Comparison of ENCODE assay signal across 9 mouse cellular contexts in genomic region chr14:103012563-103013150, GRCm38 (mm10). TPM values are rescaled to one million over a fixed set of nuclear protein-coding genes. Genes with fewer than 3 reads are reported as not detected.
DNase-seq lines count a peak whose midpoint lies in the region; ATAC-seq lines count a peak whose summit lies in the region.
"Had no signal": no experiment of that assay in that cellular context is flagged by ENCODE, and none has a peak within 500 bp of the region (broad histone marks: within the 10 kb centered on the region; RNA-seq: fewer than 3 reads in every experiment).

No protein-coding gene starts in this region.

- no peaks in the 10 kb centered on the region for H3K27me3 ChIP-seq in embryonic facial prominence, embryonic 15.5 days
- no peaks in the 10 kb centered on the region for H3K27me3 ChIP-seq in heart, embryonic 16.5 days (ENCODE audit: control insufficient read depth, insufficient read depth, low read length)
- H3K27me3 ChIP-seq in liver, embryonic 12.5 days (replicated peaks), result no peaks in the 10 kb centered on the region

- peak; percentile 51 to 64 for DNase-seq in adrenal gland, postnatal 36 days
- DNase-seq in kidney, postnatal 14 days, result peak; percentile 64
- DNase-seq in naive thymus-derived CD4-positive, alpha-beta T cell, adult 2 months (ENCODE audit: low read depth), result peak; percentile 76
- peak; percentile 54 to 73 for DNase-seq in spleen, postnatal 4 days (ENCODE audit: low spot score in 2 of 2)

- H3K36me3 ChIP-seq in embryonic facial prominence, embryonic 15.5 days, result no peaks in the 10 kb centered on the region
- H3K36me3 ChIP-seq in heart, embryonic 16.5 days (ENCODE audit: control insufficient read depth, insufficient read depth), result no peaks in the 10 kb centered on the region
- no peaks in the 10 kb centered on the region for H3K36me3 ChIP-seq in liver, embryonic 12.5 days

- H3K4me1 ChIP-seq in embryonic facial prominence, embryonic 15.5 days, result peaks cover 4% of the 10 kb centered on the region; the same call in 1 of the 2 replicates
- no peaks in the 10 kb centered on the region; the same call in 1 of the 2 replicates for H3K4me1 ChIP-seq in heart, embryonic 16.5 days (ENCODE audit: control insufficient read depth, insufficient read depth, low read length)
- H3K4me1 ChIP-seq in liver, embryonic 12.5 days, result no peaks in the 10 kb centered on the region; the same call in 1 of the 2 replicates

- ATAC-seq in CD4-positive, CD25-positive, alpha-beta regulatory T cell, adult 4 months, result peak; percentile 81
- peak; percentile 85 for ATAC-seq in embryonic facial prominence, embryonic 15.5 days (ENCODE audit: insufficient number of reproducible peaks, low FRiP score, low TSS enrichment, low read depth)
- ATAC-seq in heart, embryonic 16.5 days (replicated peaks; ENCODE audit: extremely low read depth, insufficient read depth, low FRiP score), result peak; percentile 83
- ATAC-seq in liver, embryonic 12.5 days, result peak; percentile 83

- H3K9me3 ChIP-seq in embryonic facial prominence, embryonic 15.5 days (replicated peaks), result no peaks in the 10 kb centered on the region
- H3K9me3 ChIP-seq in heart, embryonic 16.5 days (replicated peaks; ENCODE audit: control insufficient read depth, low read length), result no peaks in the 10 kb centered on the region
- H3K9me3 ChIP-seq in liver, embryonic 12.5 days (replicated peaks), result no peaks in the 10 kb centered on the region

- WGBS in embryonic facial prominence, embryonic 15.5 days, result 18% methylated on average over 4 of the region's 4 CpGs
- WGBS in heart, embryonic 16.5 days, result 26% methylated on average over 4 of the region's 4 CpGs
- 15% methylated on average over 4 of the region's 4 CpGs for WGBS in liver, embryonic 12.5 days (ENCODE audit: insufficient replicate concordance)

- no peak overlapping the region for H3K9ac ChIP-seq in embryonic facial prominence, embryonic 15.5 days
- H3K9ac ChIP-seq in heart, embryonic 16.5 days (ENCODE audit: low read length), result 0 out of 2 replicates have a peak overlapping the region, but pooled peaks have one; percentile 17
- H3K9ac ChIP-seq in liver, embryonic 12.5 days, result no peak overlapping the region

- no peak overlapping the region for H3K27ac ChIP-seq in embryonic facial prominence, embryonic 15.5 days (replicated peaks)
- no peak overlapping the region for H3K27ac ChIP-seq in heart, embryonic 16.5 days (ENCODE audit: low read length)
- no peak overlapping the region for H3K27ac ChIP-seq in liver, embryonic 12.5 days

- H3K4me3 ChIP-seq in embryonic facial prominence, embryonic 15.5 days (replicated peaks), result no peak overlapping the region
- H3K4me3 ChIP-seq in heart, embryonic 16.5 days (ENCODE audit: low read length), result no peak overlapping the region
- H3K4me3 ChIP-seq in liver, embryonic 12.5 days, result no peak overlapping the region
- H3K4me3 ChIP-seq: erythroblast, embryonic 14.5 days had no signal

- no peak overlapping the region for H3K4me2 ChIP-seq in embryonic facial prominence, embryonic 15.5 days (replicated peaks)
- H3K4me2 ChIP-seq in heart, embryonic 16.5 days (ENCODE audit: low read depth, low read length), result 0 out of 2 replicates have a peak overlapping the region, but pooled peaks have one; percentile 22
- H3K4me2 ChIP-seq in liver, embryonic 12.5 days, result no peak overlapping the region

RNA-seq across cellular contexts. Expression of gene Kctd12, which starts 30.2 kb away (rescaled TPM):
- 1 to 10 TPM; 1.0 to 1.6 TPM for polyA plus RNA-seq in CD4-positive, CD25-positive, alpha-beta regulatory T cell, adult 4 months (2017; shearing (Covaris generic))
- 10 to 100 TPM; 32.5 to 43.8 TPM for total RNA-seq in adrenal gland, postnatal 36 days (2021)
- 32.1 and 33.8 TPM in 2 replicates for polyA plus RNA-seq in embryonic facial prominence, embryonic 15.5 days (2015; fragmentation: Nextera tagmentation; extraction: Ambion mirVana)
- 5.3 and 6.7 TPM in 2 replicates for polyA plus RNA-seq in heart, embryonic 16.5 days (2015; fragmentation: Nextera tagmentation; extraction: Ambion mirVana)
- 2.3 and 2.4 TPM in 2 replicates for polyA plus RNA-seq in liver, embryonic 12.5 days (2016; fragmentation: Nextera tagmentation; extraction: Ambion mirVana)

RNA-seq across cellular contexts. Expression of gene Acod1, which starts 34.1 kb away (rescaled TPM):
- under 1 TPM; 0.16 to 0.23 TPM for polyA plus RNA-seq in CD4-positive, CD25-positive, alpha-beta regulatory T cell, adult 4 months (2017; shearing (Covaris generic))
- total RNA-seq in adrenal gland, postnatal 36 days (2021), result not detected
- polyA plus RNA-seq in embryonic facial prominence, embryonic 15.5 days (2015; fragmentation: Nextera tagmentation; extraction: Ambion mirVana), result not detected in 2 replicates
- 0.07 TPM in 1 of 2 replicates, not detected in the other for polyA plus RNA-seq in heart, embryonic 16.5 days (2015; fragmentation: Nextera tagmentation; extraction: Ambion mirVana)
- 0.10 and 0.12 TPM in 2 replicates for polyA plus RNA-seq in liver, embryonic 12.5 days (2016; fragmentation: Nextera tagmentation; extraction: Ambion mirVana)
- polyA plus RNA-seq: erythroblast, embryonic 14.5 days had no signal

RNA-seq across cellular contexts. Expression of gene Cln5, which starts 57.4 kb away (rescaled TPM):
- polyA plus RNA-seq in CD4-positive, CD25-positive, alpha-beta regulatory T cell, adult 4 months (2017; shearing (Covaris generic)), result 10 to 100 TPM; 16.4 to 19.2 TPM
- 10 to 100 TPM; 25.1 to 34.5 TPM for total RNA-seq in adrenal gland, postnatal 36 days (2021)
- 32.6 and 32.7 TPM in 2 replicates for polyA plus RNA-seq in embryonic facial prominence, embryonic 15.5 days (2015; fragmentation: Nextera tagmentation; extraction: Ambion mirVana)
- 27.6 and 27.7 TPM in 2 replicates for polyA plus RNA-seq in heart, embryonic 16.5 days (2015; fragmentation: Nextera tagmentation; extraction: Ambion mirVana)
- 23.2 and 23.9 TPM in 2 replicates for polyA plus RNA-seq in liver, embryonic 12.5 days (2016; fragmentation: Nextera tagmentation; extraction: Ambion mirVana)
